Mouse (Mus musculus) embryonic fibroblast, embryonic 13.5 days (primary cell): ENCODE measurements around the gene Rnf43. TPM values are rescaled to one million over a fixed set of nuclear protein-coding genes. Genes with fewer than 3 reads are reported as not detected.

Experiments
- H3K27ac ChIP-seq: 2 replicates; pipeline ENCODE4 v1.5.1; 2012; ENCODE audit warnings: low read length, control low read depth, inconsistent platforms; ENCODE audit not compliant: insufficient read depth
- H3K4me1 ChIP-seq: 2 replicates; pipeline ENCODE4 v1.6.1; 2011; ENCODE audit warnings: low read length; ENCODE audit not compliant: control insufficient read depth, insufficient read depth
- H3K4me3 ChIP-seq: 2 replicates; pipeline ENCODE4 v1.5.1; 2011; ENCODE audit warnings: mild to moderate bottlenecking, control low read depth, low read length; ENCODE audit not compliant: insufficient read depth
- CTCF ChIP-seq: IDR thresholded peaks from 2 replicates; pipeline ENCODE4 v1.5.1; 2011; ENCODE audit warnings: mild to moderate bottlenecking, control low read depth, low read length, moderate library complexity, borderline replicate concordance; ENCODE audit not compliant: insufficient read depth
- POLR2A ChIP-seq: IDR thresholded peaks from 2 replicates; pipeline ENCODE4 v1.6.1; 2011; ENCODE audit warnings: low read depth, mild to moderate bottlenecking, control low read depth, low read length, moderate library complexity
- polyA plus RNA-seq: library from polyadenylated mRNA; stranded (reverse); fragments of >200 nt; gene quantifications from 2 replicates; pipeline ENCODE4 v1.2.4, GENCODE M21; 2011; ENCODE audit warnings: low read depth; ENCODE audit not compliant: missing spikeins, insufficient read length

The Rnf43 gene
- polyA plus RNA-seq, 1 experiment, result 1.4 TPM

DNA sequence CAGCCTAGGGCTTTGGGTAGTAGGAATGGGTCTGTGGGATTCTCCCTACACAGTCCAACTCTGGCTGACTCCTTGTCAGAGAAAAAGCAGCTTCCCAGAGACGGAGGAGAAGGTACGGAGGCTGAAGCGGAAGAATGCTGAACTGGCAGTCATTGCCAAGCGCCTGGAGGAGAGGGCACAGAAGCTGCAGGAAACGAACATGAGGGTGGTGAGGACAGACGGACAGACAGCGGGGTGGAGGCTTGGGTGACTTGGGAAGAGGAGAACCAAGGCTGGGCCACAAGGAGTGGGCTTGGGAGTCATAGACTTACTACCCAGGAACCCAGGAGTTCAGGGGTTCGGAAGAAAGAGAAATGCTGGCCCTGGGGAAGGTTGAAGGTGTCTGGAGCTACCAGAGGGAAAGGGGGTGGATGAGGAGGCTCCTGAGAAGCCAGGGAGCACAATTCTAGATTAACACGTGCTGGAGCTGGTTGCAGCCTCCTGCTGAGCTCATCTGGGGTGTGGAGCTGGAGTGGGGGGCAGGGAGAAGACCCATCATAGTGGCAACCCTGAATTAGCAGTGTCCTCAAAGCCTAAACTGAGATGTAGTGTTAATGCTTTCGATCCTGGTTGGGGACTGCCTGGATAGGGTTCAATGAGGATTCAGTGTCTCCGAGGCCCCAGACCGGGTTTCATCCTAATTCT, 100.3 kb downstream of the Rnf43 start:
- no peak for TF ChIP-seq POLR2A
- no peak for TF ChIP-seq CTCF
- Histone ChIP-seq H3K4me3 (no peak overlapping the region), H3K27ac (no peak overlapping the region), H3K4me1 (no peaks in the 10 kb centered on the region; the same call in 1 of the 2 replicates)

DNA sequence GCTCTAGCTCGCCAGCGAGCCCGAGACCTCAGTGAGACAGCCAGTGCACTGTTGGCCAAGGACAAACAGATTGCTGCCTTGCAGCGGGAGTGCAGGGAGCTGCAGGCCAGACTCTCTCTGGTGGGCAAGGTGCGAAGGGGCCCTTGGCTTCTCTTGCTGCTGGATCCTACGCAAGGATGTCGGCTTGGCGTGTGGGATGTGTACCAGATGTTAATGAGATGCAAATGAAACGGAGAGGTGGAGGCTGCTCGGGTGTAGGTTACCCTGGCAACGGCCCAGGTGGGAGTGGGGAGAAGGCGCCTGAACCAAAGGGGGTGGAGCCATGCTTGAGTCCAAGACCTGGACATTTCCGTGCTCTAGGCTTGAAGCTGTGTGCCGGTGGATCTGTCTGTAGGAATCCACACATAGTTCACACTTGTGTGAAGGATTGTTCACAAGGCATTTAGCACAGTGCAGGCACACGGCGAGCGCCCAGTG, 101.0 kb downstream of the Rnf43 start:
- H3K27ac ChIP-seq, result no peak overlapping the region
- TF ChIP-seq CTCF (no peak), POLR2A (no peak)
- H3K4me3 ChIP-seq, result no peak overlapping the region
- no peaks in the 10 kb centered on the region; the same call in 1 of the 2 replicates for H3K4me1 ChIP-seq

DNA sequence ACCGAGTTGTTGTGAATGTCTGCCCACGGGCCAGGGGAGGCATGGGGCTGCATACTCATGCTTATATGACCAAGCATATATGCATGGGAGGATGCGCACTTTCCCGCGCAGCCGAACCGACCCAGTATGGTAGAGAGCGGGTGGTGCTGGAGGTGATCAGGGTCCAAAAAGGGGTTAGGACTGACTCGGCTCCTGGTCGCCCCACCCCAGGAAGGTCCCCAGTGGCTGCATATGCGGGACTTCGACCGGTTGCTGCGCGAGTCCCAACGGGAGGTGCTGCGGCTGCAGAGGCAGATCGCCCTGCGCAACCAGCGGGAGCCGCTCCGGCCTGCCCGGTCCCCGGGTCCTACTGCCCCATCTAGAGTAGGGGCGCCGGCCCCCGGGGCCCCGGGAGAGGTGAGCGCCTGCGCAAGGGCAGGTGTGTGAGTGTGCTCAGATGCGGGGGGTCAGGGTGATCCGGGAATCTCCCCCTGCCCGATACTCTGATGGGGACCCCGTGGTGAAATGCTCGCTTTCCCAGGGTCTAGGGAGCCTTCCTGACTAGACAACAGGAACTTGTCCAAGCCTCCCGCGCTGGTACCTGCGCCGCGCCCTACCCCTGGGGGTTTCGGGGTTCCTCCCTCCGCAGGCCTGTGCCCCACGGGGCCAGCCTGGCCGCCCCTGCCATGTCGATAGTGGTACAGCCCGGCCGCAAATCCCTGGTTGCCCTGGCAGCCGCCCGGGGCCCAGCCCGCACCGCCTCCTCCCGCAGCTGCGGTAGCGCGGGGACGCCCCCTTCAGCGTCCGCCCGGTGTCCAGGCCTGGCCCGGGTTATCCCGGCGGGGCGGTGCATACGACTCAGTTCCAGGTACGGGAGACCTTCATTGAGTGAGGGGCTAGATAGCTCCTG, 101.7 kb downstream of the Rnf43 start:
- no peak overlapping the region for H3K27ac ChIP-seq
- TF ChIP-seq CTCF (no peak), POLR2A (no peak)
- H3K4me3 ChIP-seq, result peak overlapping the region; percentile 5; the same call in 1 of the 2 replicates
- H3K4me1 ChIP-seq, result no peaks in the 10 kb centered on the region; the same call in 1 of the 2 replicates

DNA sequence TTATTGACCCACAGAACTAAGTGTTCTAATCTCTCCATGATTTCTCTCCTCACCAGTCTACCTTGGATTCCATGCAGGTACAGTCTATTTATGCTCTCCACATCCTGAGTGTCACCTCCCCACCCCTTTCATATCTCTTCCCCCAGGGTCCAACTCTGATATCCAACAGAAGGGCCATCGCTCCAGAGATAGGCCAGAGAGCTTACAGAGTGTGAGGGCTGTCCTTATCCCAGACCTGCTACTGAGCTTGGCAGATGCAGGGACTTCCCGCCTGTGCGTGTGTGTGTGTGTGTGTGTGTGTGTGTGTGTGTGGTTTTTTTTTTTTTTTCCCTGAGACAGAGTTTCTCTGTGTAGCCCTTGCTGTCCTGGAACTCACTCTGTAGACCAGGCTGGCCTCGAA, 106.2 kb downstream of the Rnf43 start:
- no peak overlapping the region for H3K27ac ChIP-seq
- H3K4me3 ChIP-seq, result no peak overlapping the region
- TF ChIP-seq POLR2A, result no peak
- no peak for TF ChIP-seq CTCF
- H3K4me1 ChIP-seq, result no peaks in the 10 kb centered on the region

DNA sequence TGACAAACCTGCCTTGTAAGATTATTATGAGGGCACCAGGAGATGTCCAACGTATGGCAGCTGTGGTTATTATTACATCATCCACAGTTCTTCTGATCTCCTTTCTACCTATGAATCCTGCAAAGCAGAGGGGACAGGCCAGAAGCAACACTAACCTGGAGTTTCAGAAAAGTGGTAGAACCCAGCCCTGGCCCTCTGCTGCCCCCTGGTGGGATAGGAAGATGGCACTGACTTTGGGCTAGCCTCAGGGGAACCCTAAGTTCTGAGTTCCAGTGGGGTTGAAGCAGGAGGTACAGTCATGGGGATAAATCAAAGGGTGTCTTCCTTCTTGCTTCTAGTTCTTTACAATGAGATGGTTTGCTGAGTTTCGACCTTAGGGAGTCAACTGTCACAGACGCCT, 108.5 kb downstream of the Rnf43 start:
- no peak for TF ChIP-seq POLR2A
- TF ChIP-seq CTCF, result peak; percentile 61
- Histone ChIP-seq H3K4me3 (no peak overlapping the region), H3K4me1 (no peaks in the 10 kb centered on the region), H3K27ac (no peak overlapping the region)

DNA sequence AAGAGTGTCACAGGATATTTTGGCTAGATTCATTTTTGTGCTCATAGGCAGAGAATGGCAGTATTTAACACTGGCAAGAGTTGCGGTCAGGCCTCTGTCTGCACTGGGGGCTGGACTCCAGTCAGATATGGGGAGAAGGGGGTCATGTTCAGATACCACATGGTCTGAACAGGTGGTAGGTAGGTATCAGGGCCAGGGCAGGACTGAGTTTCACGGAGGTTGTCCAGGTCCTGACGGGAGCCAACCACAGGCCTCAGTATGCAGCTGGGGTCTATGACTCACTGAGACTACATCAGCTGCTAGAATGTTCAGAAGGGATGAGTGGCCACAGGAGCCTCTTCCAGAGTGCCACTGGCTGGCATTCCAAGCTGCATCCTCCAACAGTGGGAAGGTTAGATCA, 109.8 kb downstream of the Rnf43 start:
- TF ChIP-seq CTCF, result no peak
- no peak for TF ChIP-seq POLR2A
- no peaks in the 10 kb centered on the region for H3K4me1 ChIP-seq
- H3K27ac ChIP-seq, result no peak overlapping the region
- no peak overlapping the region for H3K4me3 ChIP-seq

DNA sequence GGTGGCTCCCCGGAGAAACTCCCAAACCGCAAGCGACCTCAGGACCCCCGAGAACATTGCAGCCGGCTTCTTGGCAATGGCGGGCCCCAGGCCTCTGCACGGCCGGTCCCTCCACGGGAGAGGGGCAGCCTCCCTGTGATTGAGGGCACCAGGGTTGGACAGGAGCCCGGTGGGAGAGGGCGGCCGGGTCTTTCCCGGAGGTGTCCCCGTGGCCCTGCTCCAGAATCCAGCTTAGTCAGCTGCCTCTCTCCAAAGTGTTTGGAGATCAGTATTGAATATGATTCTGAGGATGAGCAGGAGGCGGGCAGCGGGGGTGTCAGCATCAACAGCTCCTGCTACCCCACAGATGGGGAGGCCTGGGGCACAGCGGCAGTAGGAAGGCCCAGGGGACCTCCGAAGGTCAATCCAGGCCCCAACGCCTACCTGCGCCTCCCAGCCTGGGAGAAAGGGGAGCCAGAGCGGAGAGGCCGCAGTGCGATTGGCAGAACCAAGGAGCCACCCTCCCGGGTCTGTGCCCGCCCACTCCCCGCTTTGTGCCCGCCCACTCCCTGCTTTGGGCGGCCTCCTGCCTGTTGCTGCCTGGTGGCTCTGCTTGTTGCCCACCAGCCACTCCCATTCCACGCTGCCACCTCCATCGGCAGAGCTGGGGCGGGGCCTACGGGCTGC, 115.7 kb downstream of the Rnf43 start:
- H3K27ac ChIP-seq, result no peak overlapping the region
- TF ChIP-seq POLR2A (no peak), CTCF (no peak)
- H3K4me3 ChIP-seq, result peak overlapping the region; percentile 6; the same call in 1 of the 2 replicates
- H3K4me1 ChIP-seq, result no peaks in the 10 kb centered on the region

DNA sequence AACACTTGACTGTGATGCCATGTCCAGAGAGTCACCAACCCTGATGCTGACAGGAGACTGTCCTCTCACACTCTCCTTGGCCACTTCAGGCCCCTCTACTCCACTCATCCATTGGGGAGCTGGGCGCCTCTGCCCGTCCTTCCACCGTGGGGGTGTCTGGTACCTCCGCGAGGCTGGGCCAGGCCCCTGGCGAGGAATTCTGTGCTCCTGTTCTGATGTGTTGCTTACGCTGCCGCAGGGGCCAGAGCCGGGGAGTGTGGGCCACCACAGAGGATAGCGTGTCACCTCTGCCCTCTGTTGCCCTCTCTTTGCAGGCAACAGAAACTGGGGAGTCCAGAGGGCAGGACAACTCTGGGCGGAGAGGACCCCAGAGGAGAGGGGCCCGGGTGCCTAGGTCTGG, 116.4 kb downstream of the Rnf43 start:
- no peak overlapping the region for H3K27ac ChIP-seq
- no peak for TF ChIP-seq POLR2A
- TF ChIP-seq CTCF, result no peak
- H3K4me3 ChIP-seq, result no peak overlapping the region
- no peaks in the 10 kb centered on the region for H3K4me1 ChIP-seq

DNA sequence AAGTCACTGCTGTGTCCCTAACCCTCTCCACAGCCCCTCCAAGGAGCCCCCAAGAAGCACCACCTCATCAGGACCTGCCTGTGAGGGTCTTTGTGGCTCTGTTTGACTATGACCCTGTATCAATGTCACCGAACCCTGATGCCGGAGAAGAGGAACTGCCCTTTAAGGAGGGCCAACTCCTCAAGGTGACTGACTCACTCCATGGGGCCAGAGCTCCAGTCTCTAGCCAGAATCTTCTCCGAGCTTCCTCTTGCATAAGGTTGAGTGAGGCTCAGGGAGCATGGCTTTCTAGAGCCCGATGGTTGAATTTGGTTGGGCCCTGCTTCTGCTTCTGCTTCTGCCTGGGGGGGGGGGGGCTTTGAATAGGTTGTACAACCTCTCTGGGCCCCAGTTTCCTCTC, 116.9 kb downstream of the Rnf43 start:
- TF ChIP-seq CTCF (no peak), POLR2A (no peak)
- H3K27ac ChIP-seq, result no peak overlapping the region
- no peak overlapping the region for H3K4me3 ChIP-seq
- no peaks in the 10 kb centered on the region for H3K4me1 ChIP-seq

DNA sequence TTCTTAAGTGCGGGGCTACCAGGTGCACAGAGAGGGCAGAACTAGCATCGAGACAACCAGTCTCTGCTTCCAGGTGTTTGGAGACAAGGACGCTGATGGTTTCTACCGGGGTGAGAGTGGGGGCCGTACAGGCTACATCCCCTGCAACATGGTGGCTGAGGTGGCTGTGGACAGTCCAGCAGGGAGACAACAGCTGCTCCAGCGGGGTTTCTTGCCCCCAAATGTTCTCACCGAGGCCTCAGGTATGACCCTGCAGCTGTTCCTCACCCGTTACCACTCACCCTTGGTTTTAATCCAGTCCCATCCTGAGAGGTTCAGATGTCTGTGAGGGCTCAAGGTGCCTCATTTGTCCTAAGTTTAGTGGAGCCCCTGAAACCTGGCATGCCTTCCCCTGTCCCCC, 117.6 kb downstream of the Rnf43 start:
- TF ChIP-seq CTCF, result no peak
- no peak for TF ChIP-seq POLR2A
- no peaks in the 10 kb centered on the region for H3K4me1 ChIP-seq
- no peak overlapping the region for H3K4me3 ChIP-seq
- no peak overlapping the region for H3K27ac ChIP-seq

Other genes with a start within 250 kb of the Rnf43 start
- gene Gm11492, start 96.1 kb upstream of the Rnf43 start, polyA plus RNA-seq, result not detected in 2 replicates
- gene Sept4, start 93.8 kb upstream of the Rnf43 start, polyA plus RNA-seq, result 2.9 and 3.6 TPM in 2 replicates
- 29.3 and 34.5 TPM in 2 replicates for gene Mtmr4, start 70.6 kb upstream of the Rnf43 start, polyA plus RNA-seq
- 0.12 and 0.23 TPM in 2 replicates for gene Hsf5, start 45.6 kb upstream of the Rnf43 start, polyA plus RNA-seq
- gene Supt4a, start 74.8 kb downstream of the Rnf43 start, polyA plus RNA-seq, result 56.1 and 58.3 TPM in 2 replicates
- gene Tspoap1, start 97.8 kb downstream of the Rnf43 start, polyA plus RNA-seq, result 1.2 TPM in 2 replicates
- gene Mpo, start 130.9 kb downstream of the Rnf43 start, polyA plus RNA-seq, result not detected in 2 replicates
- not detected in 2 replicates for gene Lpo, start 165.6 kb downstream of the Rnf43 start, polyA plus RNA-seq
- 4.3 and 7.4 TPM in 2 replicates for gene Mks1, start 190.5 kb downstream of the Rnf43 start, polyA plus RNA-seq
- not detected in 2 replicates for gene Epx, start 212.8 kb downstream of the Rnf43 start, polyA plus RNA-seq
- not detected in 2 replicates for gene Olfr462, start 229.5 kb downstream of the Rnf43 start, polyA plus RNA-seq
- not detected in 2 replicates for gene Olfr463, start 234.7 kb downstream of the Rnf43 start, polyA plus RNA-seq